Mouse (Mus musculus) neutrophil, adult 5-6 weeks (primary cell): ENCODE measurements around the gene Taf3. TPM values are rescaled to one million over a fixed set of nuclear protein-coding genes. Genes with fewer than 3 reads are reported as not detected.

Experiments
- ATAC-seq: fragments of 151-379, 151-347 bp; 2 replicates; pipeline ENCODE4 v1.8.0; 2017; ENCODE audit warnings: mild to moderate bottlenecking, moderate TSS enrichment; ENCODE audit not compliant: insufficient number of reproducible peaks, poor library complexity, low FRiP score, severe bottlenecking; ENCODE audit errors: extremely low read depth
- total RNA-seq: library from RNA; stranded (forward); fragments of 200-1000 nt; gene quantifications from 2 replicates; pipeline ENCODE4 v1.2.3, GENCODE M21; 2017

Gene Taf3
- total RNA-seq, 1 experiment from 2014 or later = 9.9 TPM

DNA sequence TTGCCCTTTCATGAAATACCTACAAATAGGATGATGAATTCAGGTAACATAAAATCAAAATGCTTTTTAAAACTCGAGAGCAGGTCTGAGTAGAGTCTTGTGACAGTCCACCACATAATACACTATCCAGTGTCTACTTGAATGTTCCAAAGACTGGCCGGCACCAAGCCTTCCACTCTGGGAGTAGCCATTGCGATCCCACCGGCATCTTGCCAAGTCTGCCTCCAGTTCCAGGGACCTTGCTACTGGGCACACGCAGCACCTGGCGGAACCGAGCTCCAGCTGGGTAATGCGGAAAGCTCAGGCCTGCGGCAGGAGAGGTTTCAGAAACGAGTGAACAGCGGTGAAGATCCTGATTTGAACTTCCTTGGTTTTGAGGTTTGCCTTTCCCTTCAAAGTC is 27.1 kb downstream of the Taf3 start:
- no peak for ATAC-seq

- no peak for ATAC-seq
Observed at GRCm38 (mm10) chr2:10014951-10015635, 33.3 kb downstream of the Taf3 start.

- peak; percentile 73 for ATAC-seq
Observed at GRCm38 (mm10) chr2:10010263-10010909, 38.0 kb downstream of the Taf3 start.

GRCm38 (mm10) chr2:10009671-10010254 is 38.6 kb downstream of the Taf3 start:
- no peak for ATAC-seq

- no peak for ATAC-seq
Observed at GRCm38 (mm10) chr2:10008593-10008992, 39.8 kb downstream of the Taf3 start.

DNA sequence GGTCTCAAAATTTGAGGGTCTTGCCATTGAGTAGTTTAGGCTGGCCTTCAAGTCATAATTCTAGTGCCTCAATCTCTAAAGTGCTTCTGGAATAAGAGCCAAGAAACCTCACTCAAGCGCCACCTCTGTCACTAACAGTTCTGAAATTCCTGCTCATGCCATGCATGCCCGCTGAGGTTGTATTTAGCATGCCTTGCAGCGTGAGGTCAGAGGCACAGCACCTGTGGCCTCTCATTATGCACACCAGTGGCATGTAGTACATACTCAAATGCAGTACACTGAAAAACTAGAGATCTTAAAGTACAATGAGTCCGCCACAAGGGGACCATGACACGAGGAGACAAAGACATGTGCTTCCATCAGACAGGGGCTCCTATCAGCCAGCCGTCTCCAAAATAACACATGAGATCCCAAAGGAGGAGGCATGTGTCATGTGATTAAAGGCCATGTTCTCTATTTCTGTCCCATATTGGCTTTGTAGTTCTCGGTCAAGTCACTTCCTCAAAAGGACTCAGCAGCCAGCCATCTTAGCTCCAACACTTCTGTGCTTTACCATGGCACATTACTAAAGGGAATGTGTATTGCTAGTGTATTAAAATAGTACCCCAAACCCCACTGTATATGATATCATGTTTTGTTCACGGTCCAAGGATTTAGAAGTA is 43.3 kb downstream of the Taf3 start:
- ATAC-seq = no peak

DNA sequence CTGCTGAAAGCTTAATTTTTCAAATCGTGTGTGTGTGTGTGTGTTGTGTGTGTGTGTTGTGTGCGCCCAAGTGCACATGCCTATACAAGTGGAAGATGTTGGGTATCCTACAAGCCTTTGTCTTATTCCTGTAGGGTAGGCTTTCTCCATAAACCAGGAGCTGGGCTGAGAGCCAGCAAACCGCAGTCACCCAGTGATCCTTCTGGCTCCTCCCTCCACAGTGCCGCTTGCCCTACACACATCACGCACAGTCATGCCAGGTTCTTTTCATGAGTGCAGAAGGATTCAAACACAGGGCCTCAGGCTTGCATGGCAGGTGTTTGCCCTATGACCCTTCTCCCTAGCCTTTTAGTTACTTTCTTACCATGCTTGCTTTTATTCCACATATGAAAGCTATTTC is 45.0 kb downstream of the Taf3 start:
- ATAC-seq = no peak

DNA sequence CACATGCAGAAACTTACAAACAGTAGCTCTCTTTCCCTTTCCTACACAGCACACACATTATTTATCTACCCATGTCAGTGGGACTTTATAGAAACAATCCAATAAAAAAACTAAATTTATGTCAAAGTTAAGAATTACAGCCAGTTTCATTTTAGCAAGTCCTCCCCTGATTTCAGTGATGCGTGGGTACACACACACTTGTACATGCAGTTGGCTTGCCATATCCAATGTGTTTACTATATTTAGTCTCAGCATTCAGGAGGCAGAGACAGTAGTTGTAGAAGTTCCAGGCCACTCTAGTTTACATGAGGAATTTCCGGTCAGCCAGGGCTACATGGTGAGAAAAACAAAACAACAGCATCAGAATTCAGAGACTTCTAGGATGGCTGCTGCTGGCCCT is 46.8 kb downstream of the Taf3 start:
- ATAC-seq = no peak

DNA sequence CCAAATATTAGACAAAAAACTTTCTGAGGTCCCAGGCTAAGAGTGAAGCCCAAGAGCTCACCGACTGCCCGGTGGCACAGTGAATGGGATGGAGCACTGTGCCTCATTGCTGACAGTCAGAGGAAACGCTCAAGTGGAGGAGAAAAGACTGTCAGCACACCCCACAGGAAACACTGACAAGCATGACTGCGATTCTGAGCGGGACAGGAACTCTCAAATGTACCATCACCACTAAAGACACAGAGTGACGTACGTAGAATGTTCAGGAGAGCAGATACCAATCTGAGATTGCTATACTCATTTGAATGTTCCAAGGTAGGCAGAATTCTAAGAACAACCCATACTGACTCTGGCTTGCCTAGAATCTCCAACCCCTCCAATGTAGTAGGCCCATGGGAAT is 50.9 kb downstream of the Taf3 start:
- peak; percentile 91 for ATAC-seq

DNA sequence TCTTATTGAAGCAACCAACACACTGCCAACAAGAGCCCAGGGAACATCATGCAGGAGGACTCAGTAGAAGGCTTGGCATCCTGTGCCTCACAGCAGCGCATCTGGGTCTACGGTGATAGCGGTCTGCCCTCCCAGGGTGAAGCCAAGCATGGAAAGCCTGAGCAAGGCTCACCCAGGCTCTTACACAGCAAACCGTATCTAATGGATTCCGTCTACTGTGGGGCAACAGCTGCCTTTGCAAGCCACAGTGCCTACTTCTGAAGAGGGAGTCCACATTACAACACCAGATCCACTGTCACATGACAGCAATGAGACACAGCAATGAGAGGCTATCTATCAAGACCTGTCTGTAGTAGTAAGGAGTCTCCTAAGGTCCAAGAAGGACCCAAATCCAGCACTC is 52.3 kb downstream of the Taf3 start:
- no peak for ATAC-seq

DNA sequence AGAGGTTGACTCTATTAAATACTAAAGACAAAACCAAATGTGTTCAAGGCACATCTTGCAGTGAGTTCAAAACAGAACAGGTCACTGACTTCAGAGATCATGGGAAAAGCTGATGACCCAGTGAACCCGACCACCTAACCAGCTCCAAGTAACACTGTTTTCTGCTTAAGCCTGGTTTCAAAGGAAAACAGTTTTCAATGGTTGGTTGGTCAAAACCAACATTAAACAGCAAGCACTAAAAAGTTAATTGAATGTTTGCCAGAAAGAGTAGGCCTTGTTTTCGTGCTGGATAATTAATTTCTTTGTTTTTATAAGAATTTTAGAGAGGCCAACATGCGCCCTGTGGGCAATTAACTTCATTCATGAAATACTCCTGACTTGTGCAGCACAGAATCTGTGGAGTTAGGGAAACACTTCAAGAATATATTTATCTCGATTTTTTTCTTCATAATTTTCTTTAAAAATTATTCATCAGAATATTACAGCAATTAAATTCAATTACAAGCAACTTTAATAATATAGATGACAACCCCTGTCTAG is 57.6 kb downstream of the Taf3 start:
- no peak for ATAC-seq

DNA sequence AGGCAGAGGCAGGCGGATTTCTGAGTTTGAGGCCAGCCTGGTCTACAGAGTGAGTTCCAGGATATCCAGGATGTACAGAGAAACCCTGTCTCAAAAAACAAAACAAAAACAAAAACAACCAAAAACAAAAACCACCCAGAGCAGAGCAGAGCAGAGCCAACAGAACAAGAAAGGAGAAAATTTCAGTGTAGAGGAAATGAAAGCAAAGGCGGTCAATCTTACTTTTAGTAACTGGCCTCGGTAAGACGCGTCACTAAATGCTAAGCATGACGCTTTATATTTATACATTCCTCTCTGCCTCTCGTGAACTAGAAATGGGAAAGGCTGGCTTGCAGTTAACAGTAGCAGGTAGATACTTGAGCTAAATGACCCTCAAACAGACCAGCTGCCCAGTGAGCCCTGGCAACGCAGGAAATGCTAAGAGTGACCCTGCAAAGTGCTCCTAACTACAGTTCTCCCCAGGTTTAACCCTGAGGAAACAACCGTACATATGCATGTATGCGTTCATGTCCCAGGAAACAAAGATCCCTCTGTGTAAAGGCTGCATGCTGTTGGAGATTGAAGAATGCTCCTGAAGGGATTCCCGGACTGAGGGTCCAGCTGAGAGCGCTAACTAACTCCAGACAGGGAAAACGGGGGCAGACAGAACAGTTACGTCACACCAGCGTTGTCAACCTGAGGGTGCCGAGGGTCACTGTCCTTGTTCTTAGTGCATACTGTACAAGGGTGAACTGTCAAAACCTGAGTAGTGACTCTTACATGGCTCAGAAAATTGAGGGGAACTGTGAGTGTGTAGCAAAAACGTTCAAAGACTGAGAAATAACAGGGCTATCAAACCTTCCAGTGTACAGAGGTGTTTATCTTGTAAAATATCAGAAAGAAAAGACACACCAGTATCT is 58.5 kb downstream of the Taf3 start:
- ATAC-seq = no peak

GRCm38 (mm10) chr2:9988290-9988689 is 60.1 kb downstream of the Taf3 start:
- ATAC-seq = no peak

DNA sequence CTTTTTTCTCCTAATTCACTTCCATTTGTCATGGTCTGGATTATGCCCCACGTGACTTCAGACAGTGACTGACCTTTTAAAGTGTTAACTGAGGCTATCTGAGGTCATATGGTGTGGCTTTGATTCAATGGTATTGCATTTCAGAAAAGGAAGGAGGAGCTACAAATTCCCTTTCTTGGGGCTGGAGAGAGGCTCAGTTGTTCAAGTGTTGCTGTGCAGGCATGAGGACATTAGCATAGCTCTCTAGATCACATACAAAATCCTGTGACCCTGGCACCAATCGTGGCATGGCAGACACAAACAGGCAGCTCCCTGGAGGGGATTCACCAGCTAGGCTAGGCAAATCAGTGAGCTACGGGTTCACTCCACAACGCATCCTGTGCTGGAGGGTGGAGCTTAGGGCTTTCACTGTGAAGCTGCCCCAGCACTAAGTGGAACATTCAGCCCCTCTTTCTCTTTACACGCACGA is 62.4 kb downstream of the Taf3 start:
- peak; percentile 97 for ATAC-seq

DNA sequence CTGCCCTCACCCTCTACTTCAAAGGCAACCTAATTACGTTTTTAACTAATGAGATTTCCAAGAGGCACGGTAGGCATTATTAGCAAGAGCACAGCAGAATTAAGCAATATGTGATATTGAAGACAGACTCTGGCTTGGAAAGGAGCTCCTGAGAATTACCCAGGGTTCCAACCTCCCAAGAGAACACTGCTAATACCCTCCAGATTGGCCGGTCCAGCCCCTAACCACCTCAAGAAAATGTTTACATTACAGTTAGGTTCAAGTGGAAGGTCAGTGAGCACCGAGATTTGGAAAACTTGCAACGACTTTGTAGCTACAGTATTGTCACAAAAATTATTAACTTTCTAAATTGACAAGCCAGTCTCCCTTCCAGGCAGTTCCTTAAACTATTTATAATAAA is 66.0 kb downstream of the Taf3 start:
- no peak for ATAC-seq

- ATAC-seq = 0 out of 2 replicates have a peak, but pooled peaks have one; percentile 19
Observed at GRCm38 (mm10) chr2:9971927-9972326, 76.5 kb downstream of the Taf3 start.

- ATAC-seq = no peak
Observed at GRCm38 (mm10) chr2:9970579-9970978, 77.8 kb downstream of the Taf3 start.

DNA sequence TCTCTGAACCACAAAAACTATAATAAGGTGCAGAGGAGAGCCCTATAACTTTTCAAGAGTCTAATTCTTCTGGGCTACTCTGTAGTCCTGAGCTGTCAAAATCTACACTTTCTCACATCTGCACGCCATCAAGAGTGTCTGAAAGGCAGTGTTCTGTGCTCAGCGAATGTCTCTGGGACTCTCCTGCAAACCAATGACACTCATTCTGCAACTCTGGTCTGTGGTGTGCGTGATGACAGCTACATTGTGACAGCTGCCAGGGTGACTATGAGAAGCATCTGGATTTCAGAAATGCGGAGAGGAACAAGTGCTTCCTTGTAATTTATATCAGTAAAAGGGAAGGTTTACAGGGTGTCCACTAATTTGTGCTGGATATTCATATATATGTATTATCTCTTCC is 78.2 kb downstream of the Taf3 start:
- no peak for ATAC-seq

- ATAC-seq = no peak
Observed at GRCm38 (mm10) chr2:9969734-9970133, 78.7 kb downstream of the Taf3 start.
